Mouse (Mus musculus): ENCODE results near the gene Armc9. TPM values are rescaled to one million over a fixed set of nuclear protein-coding genes. Genes with fewer than 3 reads are reported as not detected.

The Armc9 gene
- polyA plus RNA-seq, 1 experiment from 2014 or later, result 17.4 TPM

GRCm38 (mm10) chr1:86309270-86309833 lies 154.8 kb downstream of the Armc9 start:
- H3K4me1 ChIP-seq (ENCODE audit: control insufficient read depth, insufficient read depth, low read length), result peaks cover 11% of the 10 kb centered on the region
- 0 out of 2 replicates have a peak, but pooled peaks cover 3% of the 10 kb centered on the region for H3K27me3 ChIP-seq (replicated peaks; ENCODE audit: control insufficient read depth, insufficient read depth, low read length)
- no peak for ATAC-seq (ENCODE audit: low read depth)
- no peaks in the 10 kb centered on the region for H3K36me3 ChIP-seq (ENCODE audit: control insufficient read depth, insufficient read depth, low read length)
- H3K4me2 ChIP-seq (ENCODE audit: low read depth, low read length), result no peak overlapping the region
- no peak for DNase-seq (ENCODE audit: low spot score)
- no peaks in the 10 kb centered on the region for H3K9me3 ChIP-seq (ENCODE audit: control insufficient read depth, low read length)
- no peak overlapping the region for H3K9ac ChIP-seq (ENCODE audit: low read depth, low read length)
- WGBS, result 93% methylated on average over 7 of the region's 7 CpGs
- no peak overlapping the region for H3K4me3 ChIP-seq (ENCODE audit: low read depth, low read length)
- no peak overlapping the region for H3K27ac ChIP-seq (replicated peaks; ENCODE audit: low read depth, low read length)

- WGBS, result 29% methylated on average over 15 of the region's 15 CpGs
- no peak overlapping the region for H3K4me3 ChIP-seq (ENCODE audit: low read depth, low read length)
- no peak overlapping the region for H3K4me2 ChIP-seq (ENCODE audit: low read depth, low read length)
- H3K4me1 ChIP-seq (ENCODE audit: control insufficient read depth, insufficient read depth, low read length), result peaks cover 11% of the 10 kb centered on the region
- H3K27me3 ChIP-seq (replicated peaks; ENCODE audit: control insufficient read depth, insufficient read depth, low read length), result 0 out of 2 replicates have a peak, but pooled peaks cover 3% of the 10 kb centered on the region
- H3K36me3 ChIP-seq (ENCODE audit: control insufficient read depth, insufficient read depth, low read length), result no peaks in the 10 kb centered on the region
- no peak for ATAC-seq (ENCODE audit: low read depth)
- no peak for DNase-seq (ENCODE audit: low spot score)
- H3K9me3 ChIP-seq (ENCODE audit: control insufficient read depth, low read length), result no peaks in the 10 kb centered on the region
- no peak overlapping the region for H3K27ac ChIP-seq (replicated peaks; ENCODE audit: low read depth, low read length)
- H3K9ac ChIP-seq (ENCODE audit: low read depth, low read length), result no peak overlapping the region
Observed at GRCm38 (mm10) chr1:86310536-86311310, 156.1 kb downstream of the Armc9 start.

- no peak for ATAC-seq (ENCODE audit: low read depth)
- H3K4me1 ChIP-seq (ENCODE audit: control insufficient read depth, insufficient read depth, low read length), result peaks cover 11% of the 10 kb centered on the region
- no peaks in the 10 kb centered on the region for H3K36me3 ChIP-seq (ENCODE audit: control insufficient read depth, insufficient read depth, low read length)
- no peak overlapping the region for H3K4me2 ChIP-seq (ENCODE audit: low read depth, low read length)
- H3K4me3 ChIP-seq (ENCODE audit: low read depth, low read length), result no peak overlapping the region
- H3K9me3 ChIP-seq (ENCODE audit: control insufficient read depth, low read length), result no peaks in the 10 kb centered on the region
- no peak overlapping the region for H3K9ac ChIP-seq (ENCODE audit: low read depth, low read length)
- H3K27ac ChIP-seq (replicated peaks; ENCODE audit: low read depth, low read length), result no peak overlapping the region
- WGBS, result 32% methylated on average over 10 of the region's 10 CpGs
- no peak for DNase-seq (ENCODE audit: low spot score)
- H3K27me3 ChIP-seq (replicated peaks; ENCODE audit: control insufficient read depth, insufficient read depth, low read length), result 0 out of 2 replicates have a peak, but pooled peaks cover 3% of the 10 kb centered on the region
Observed at GRCm38 (mm10) chr1:86311467-86312005, 157.0 kb downstream of the Armc9 start.

- peaks cover 11% of the 10 kb centered on the region for H3K4me1 ChIP-seq (ENCODE audit: control insufficient read depth, insufficient read depth, low read length)
- WGBS, result 86% methylated on average over 3 of the region's 3 CpGs
Observed at GRCm38 (mm10) chr1:86312269-86312668, 157.7 kb downstream of the Armc9 start.

GRCm38 (mm10) chr1:86313096-86313771 lies 158.7 kb downstream of the Armc9 start:
- peaks cover 11% of the 10 kb centered on the region for H3K4me1 ChIP-seq (ENCODE audit: control insufficient read depth, insufficient read depth, low read length)
- H3K4me3 ChIP-seq (ENCODE audit: low read depth, low read length), result no peak overlapping the region
- no peak overlapping the region for H3K4me2 ChIP-seq (ENCODE audit: low read depth, low read length)
- H3K9ac ChIP-seq (ENCODE audit: low read depth, low read length), result no peak overlapping the region
- no peak overlapping the region for H3K27ac ChIP-seq (replicated peaks; ENCODE audit: low read depth, low read length)
- no peaks in the 10 kb centered on the region for H3K36me3 ChIP-seq (ENCODE audit: control insufficient read depth, insufficient read depth, low read length)
- WGBS, result 45% methylated on average over 16 of the region's 16 CpGs
- H3K27me3 ChIP-seq (replicated peaks; ENCODE audit: control insufficient read depth, insufficient read depth, low read length), result 0 out of 2 replicates have a peak, but pooled peaks cover 3% of the 10 kb centered on the region
- DNase-seq (ENCODE audit: low spot score) (no peak), ATAC-seq (ENCODE audit: low read depth) (no peak)
- H3K9me3 ChIP-seq (ENCODE audit: control insufficient read depth, low read length), result no peaks in the 10 kb centered on the region

More at GRCm38 (mm10) chr1:86312269-86312668, 157.7 kb downstream of the Armc9 start:
- ATAC-seq (ENCODE audit: low read depth) (no peak), DNase-seq (ENCODE audit: low spot score) (no peak)
- Histone ChIP-seq H3K36me3 (ENCODE audit: control insufficient read depth, insufficient read depth, low read length) (no peaks in the 10 kb centered on the region), H3K4me2 (ENCODE audit: low read depth, low read length) (no peak overlapping the region), H3K27ac (replicated peaks; ENCODE audit: low read depth, low read length) (no peak overlapping the region), H3K4me3 (ENCODE audit: low read depth, low read length) (no peak overlapping the region), H3K27me3 (replicated peaks; ENCODE audit: control insufficient read depth, insufficient read depth, low read length) (0 out of 2 replicates have a peak, but pooled peaks cover 3% of the 10 kb centered on the region), H3K9me3 (ENCODE audit: control insufficient read depth, low read length) (no peaks in the 10 kb centered on the region), H3K9ac (ENCODE audit: low read depth, low read length) (no peak overlapping the region)

- H3K4me2 ChIP-seq (ENCODE audit: low read depth, low read length), result no peak overlapping the region
- 31% methylated on average over 14 of the region's 15 CpGs for WGBS
Observed at GRCm38 (mm10) chr1:86313772-86314125, 159.2 kb downstream of the Armc9 start.

GRCm38 (mm10) chr1:86320822-86321413 lies 166.3 kb downstream of the Armc9 start:
- no peak overlapping the region for H3K4me2 ChIP-seq (ENCODE audit: low read depth, low read length)
- DNase-seq (ENCODE audit: low spot score) (no peak), ATAC-seq (ENCODE audit: low read depth) (no peak)
- H3K27me3 ChIP-seq (replicated peaks; ENCODE audit: control insufficient read depth, insufficient read depth, low read length), result no peaks in the 10 kb centered on the region
- no peak overlapping the region for H3K4me3 ChIP-seq (ENCODE audit: low read depth, low read length)
- H3K27ac ChIP-seq (replicated peaks; ENCODE audit: low read depth, low read length), result no peak overlapping the region
- 87% methylated on average over 6 of the region's 8 CpGs for WGBS
- no peaks in the 10 kb centered on the region for H3K36me3 ChIP-seq (ENCODE audit: control insufficient read depth, insufficient read depth, low read length)
- no peak overlapping the region for H3K9ac ChIP-seq (ENCODE audit: low read depth, low read length)
- no peaks in the 10 kb centered on the region for H3K4me1 ChIP-seq (ENCODE audit: control insufficient read depth, insufficient read depth, low read length)
- no peaks in the 10 kb centered on the region for H3K9me3 ChIP-seq (ENCODE audit: control insufficient read depth, low read length)

More at GRCm38 (mm10) chr1:86313772-86314125, 159.2 kb downstream of the Armc9 start:
- H3K4me1 ChIP-seq (ENCODE audit: control insufficient read depth, insufficient read depth, low read length), result peaks cover 11% of the 10 kb centered on the region
- H3K9ac ChIP-seq (ENCODE audit: low read depth, low read length), result no peak overlapping the region
- 0 out of 2 replicates have a peak, but pooled peaks cover 3% of the 10 kb centered on the region for H3K27me3 ChIP-seq (replicated peaks; ENCODE audit: control insufficient read depth, insufficient read depth, low read length)
- ATAC-seq (ENCODE audit: low read depth) (no peak), DNase-seq (ENCODE audit: low spot score) (no peak)
- no peak overlapping the region for H3K27ac ChIP-seq (replicated peaks; ENCODE audit: low read depth, low read length)
- H3K36me3 ChIP-seq (ENCODE audit: control insufficient read depth, insufficient read depth, low read length), result no peaks in the 10 kb centered on the region
- no peaks in the 10 kb centered on the region for H3K9me3 ChIP-seq (ENCODE audit: control insufficient read depth, low read length)
- no peak overlapping the region for H3K4me3 ChIP-seq (ENCODE audit: low read depth, low read length)

Measured in embryonic facial prominence, embryonic 14.5 days (tissue).